ENCODE assay signal across 22 mouse cellular contexts in the genomic region with DNA sequence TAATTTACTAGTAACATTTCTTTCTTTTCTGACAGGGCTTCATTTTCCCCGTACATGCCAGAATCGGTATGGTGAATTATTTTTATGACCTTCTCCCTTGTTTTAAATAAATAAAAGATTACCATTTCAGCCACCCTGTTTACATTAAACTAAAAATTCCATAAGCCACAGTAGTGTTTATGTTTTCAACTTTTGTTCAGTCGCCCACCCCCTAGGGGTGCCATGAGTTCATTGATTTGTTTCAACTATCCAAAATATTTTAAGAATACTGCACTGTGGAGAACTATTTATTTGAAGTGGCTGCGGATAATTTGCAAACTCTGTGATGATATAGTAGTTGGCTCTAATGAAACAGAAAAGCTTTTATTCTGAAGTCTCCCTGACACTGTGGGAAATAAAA.
DNase-seq lines count a peak whose midpoint lies in the region; ATAC-seq and TF ChIP-seq lines count a peak whose summit lies in the region.
"Had no signal": no experiment of that assay in that cellular context is flagged by ENCODE, and none has a peak within 500 bp of the region (broad histone marks: within the 10 kb centered on the region; RNA-seq: fewer than 3 reads in every experiment).

No protein-coding gene starts in this region.

- H3K27ac ChIP-seq in intestine, embryonic 14.5 days (ENCODE audit: low read depth): peak overlapping the region; percentile 34
- no peak overlapping the region for H3K27ac ChIP-seq in intestine, postnatal 0 days (ENCODE audit: low read depth, low read length)
- H3K27ac ChIP-seq in stomach, embryonic 14.5 days (ENCODE audit: low read length): peak overlapping the region; percentile 71; the same call in 1 of the 2 replicates
- H3K27ac ChIP-seq in stomach, postnatal 0 days (replicated peaks): no peak overlapping the region
- H3K27ac ChIP-seq: forebrain, embryonic 12.5 days; heart, adult 2 months; heart, embryonic 15.5 days; hindbrain, embryonic 13.5 days; hindbrain, postnatal 0 days had no signal

- no peaks in the 10 kb centered on the region for H3K36me3 ChIP-seq in intestine, embryonic 14.5 days (ENCODE audit: control insufficient read depth, insufficient read depth, low read length)
- H3K36me3 ChIP-seq in intestine, postnatal 0 days (ENCODE audit: control insufficient read depth, insufficient read depth): no peaks in the 10 kb centered on the region
- no peaks in the 10 kb centered on the region for H3K36me3 ChIP-seq in stomach, embryonic 14.5 days (ENCODE audit: control insufficient read depth, insufficient read depth, low read length)
- H3K36me3 ChIP-seq in stomach, postnatal 0 days (ENCODE audit: control insufficient read depth, insufficient read depth, low read length): no peaks in the 10 kb centered on the region
- H3K36me3 ChIP-seq: forebrain, embryonic 12.5 days; heart, embryonic 15.5 days; hindbrain, embryonic 13.5 days had no signal

- TF ChIP-seq CTCF in intestine, postnatal 0 days (IDR thresholded peaks at IDR 0.05; ENCODE audit: low read depth): no peak
- no peak for TF ChIP-seq CTCF in stomach, postnatal 0 days (IDR thresholded peaks at IDR 0.05; ENCODE audit: low read depth)

- no peaks in the 10 kb centered on the region for H3K9me3 ChIP-seq in intestine, embryonic 14.5 days (ENCODE audit: control insufficient read depth, low read length)
- no peaks in the 10 kb centered on the region for H3K9me3 ChIP-seq in intestine, postnatal 0 days (ENCODE audit: control insufficient read depth)
- no peaks in the 10 kb centered on the region for H3K9me3 ChIP-seq in stomach, embryonic 14.5 days (ENCODE audit: control insufficient read depth, low read depth, low read length)
- H3K9me3 ChIP-seq in stomach, postnatal 0 days (ENCODE audit: control insufficient read depth, low read length): no peaks in the 10 kb centered on the region
- H3K9me3 ChIP-seq: forebrain, embryonic 12.5 days; heart, embryonic 15.5 days; hindbrain, embryonic 13.5 days had no signal

- TF ChIP-seq EP300 in stomach, postnatal 0 days (optimal IDR thresholded peaks at IDR 0.05): no peak

- H3K9ac ChIP-seq in intestine, embryonic 14.5 days (ENCODE audit: low read length): no peak overlapping the region
- H3K9ac ChIP-seq in intestine, postnatal 0 days (ENCODE audit: low read depth, low read length): no peak overlapping the region
- no peak overlapping the region for H3K9ac ChIP-seq in stomach, embryonic 14.5 days (replicated peaks; ENCODE audit: low read depth, low read length)
- no peak overlapping the region for H3K9ac ChIP-seq in stomach, postnatal 0 days (ENCODE audit: low read length)
- H3K9ac ChIP-seq: forebrain, embryonic 12.5 days; forebrain, postnatal 0 days; heart, embryonic 15.5 days; hindbrain, embryonic 13.5 days had no signal

- DNase-seq in intestine, embryonic 14.5 days (ENCODE audit: low spot score): no peak
- DNase-seq in stomach, postnatal 0 days (ENCODE audit: low spot score): no peak
- peak; percentile 7 for DNase-seq in mesoderm, embryonic 11.5 days (ENCODE audit: low read depth, low spot score)
- DNase-seq in right cerebral cortex, postnatal 4 days: no peak
- DNase-seq: adrenal gland, postnatal 14 days; cerebellum, adult 11-12 months; cerebellum, adult 9-11 months; cerebellum, postnatal 36 days; forebrain, postnatal 0 days; gastrocnemius, postnatal 14 days; heart, adult 2 months; heart, postnatal 14 days had no signal

- 24% methylated on average over 4 of the region's 4 CpGs for WGBS in intestine, embryonic 14.5 days
- 44% methylated on average over 4 of the region's 4 CpGs for WGBS in intestine, postnatal 0 days
- 20% methylated on average over 4 of the region's 4 CpGs for WGBS in stomach, embryonic 14.5 days
- WGBS in stomach, postnatal 0 days: 33% methylated on average over 4 of the region's 4 CpGs

- H3K4me3 ChIP-seq in intestine, embryonic 14.5 days (ENCODE audit: low read depth, low read length): no peak overlapping the region
- H3K4me3 ChIP-seq in intestine, postnatal 0 days (ENCODE audit: low read depth, low read length): no peak overlapping the region
- H3K4me3 ChIP-seq in stomach, embryonic 14.5 days (ENCODE audit: low read depth, low read length): no peak overlapping the region
- H3K4me3 ChIP-seq in stomach, postnatal 0 days (ENCODE audit: low read depth, low read length): no peak overlapping the region
- H3K4me3 ChIP-seq: forebrain, embryonic 12.5 days; heart, adult 2 months; heart, embryonic 15.5 days; hindbrain, embryonic 13.5 days had no signal

- H3K4me2 ChIP-seq in intestine, embryonic 14.5 days (ENCODE audit: low read length): no peak overlapping the region
- no peak overlapping the region for H3K4me2 ChIP-seq in intestine, postnatal 0 days (replicated peaks; ENCODE audit: low read depth)
- no peak overlapping the region for H3K4me2 ChIP-seq in stomach, embryonic 14.5 days (replicated peaks; ENCODE audit: low read depth, low read length)
- H3K4me2 ChIP-seq in stomach, postnatal 0 days (replicated peaks; ENCODE audit: low read depth): no peak overlapping the region
- H3K4me2 ChIP-seq: forebrain, embryonic 12.5 days; heart, embryonic 11.5 days; heart, embryonic 15.5 days; hindbrain, embryonic 13.5 days had no signal

- no peaks in the 10 kb centered on the region; the same call in 1 of the 2 replicates for H3K4me1 ChIP-seq in intestine, embryonic 14.5 days (replicated peaks; ENCODE audit: control insufficient read depth, insufficient read depth, low read length)
- no peaks in the 10 kb centered on the region for H3K4me1 ChIP-seq in intestine, postnatal 0 days (replicated peaks; ENCODE audit: control insufficient read depth, insufficient read depth, low read length)
- H3K4me1 ChIP-seq in stomach, embryonic 14.5 days (ENCODE audit: control insufficient read depth, insufficient read depth, low read length): peaks cover 4% of the 10 kb centered on the region; the same call in 1 of the 2 replicates
- no peaks in the 10 kb centered on the region for H3K4me1 ChIP-seq in stomach, postnatal 0 days (replicated peaks; ENCODE audit: control insufficient read depth, insufficient read depth)
- H3K4me1 ChIP-seq: forebrain, embryonic 12.5 days; heart, embryonic 15.5 days; hindbrain, embryonic 13.5 days had no signal

- no peaks in the 10 kb centered on the region for H3K27me3 ChIP-seq in intestine, embryonic 14.5 days (replicated peaks; ENCODE audit: control insufficient read depth, insufficient read depth, low read length)
- H3K27me3 ChIP-seq in intestine, postnatal 0 days (replicated peaks; ENCODE audit: control insufficient read depth, insufficient read depth, low read length): no peaks in the 10 kb centered on the region
- no peaks in the 10 kb centered on the region for H3K27me3 ChIP-seq in stomach, embryonic 14.5 days (ENCODE audit: control insufficient read depth, insufficient read depth, low read length)
- H3K27me3 ChIP-seq in stomach, postnatal 0 days (ENCODE audit: control insufficient read depth, insufficient read depth, low read length): no peaks in the 10 kb centered on the region
- H3K27me3 ChIP-seq: CH12.LX; forebrain, embryonic 12.5 days; heart, embryonic 15.5 days; hindbrain, embryonic 13.5 days had no signal

- 0 out of 2 replicates have a peak, but pooled peaks have one; percentile 43 for ATAC-seq in intestine, embryonic 14.5 days (replicated peaks; ENCODE audit: low FRiP score, low TSS enrichment, low read depth)
- ATAC-seq in intestine, postnatal 0 days: no peak
- ATAC-seq in stomach, embryonic 14.5 days (ENCODE audit: insufficient number of reproducible peaks, insufficient read depth, low FRiP score, low read depth): peak; percentile 42; the same call in 1 of the 2 replicates
- ATAC-seq in stomach, postnatal 0 days (ENCODE audit: low FRiP score, low TSS enrichment): no peak
- ATAC-seq: activated CD4-positive, CD25-positive, alpha-beta regulatory T cell, adult 4 months; forebrain, postnatal 0 days; hindbrain, postnatal 0 days; Patski had no signal

Comparison
In these comparisons a context has a peak if more than half of its experiments do, and no peak if none do; other contexts are left out.
1. ATAC-seq: peak in intestine, embryonic 14.5 days (single experiment) and stomach, embryonic 14.5 days (single experiment); none in intestine, postnatal 0 days (single experiment) and stomach, postnatal 0 days (single experiment).
2. H3K27ac ChIP-seq: peak in intestine, embryonic 14.5 days (single experiment) and stomach, embryonic 14.5 days (single experiment); none in intestine, postnatal 0 days (single experiment) and stomach, postnatal 0 days (single experiment).